Mouse (Mus musculus) lung, adult 18-20 months (tissue): ENCODE results near the gene Gpr180.
"Not testable (repeated sequence)": the region's sequence is repeated elsewhere in the genome, so short reads cannot be mapped to it uniquely, and the experiment has no call there.

ENCODE experiments used
- DNase-seq, 2 experiments: peaks; one replicate each; pipeline ENCODE4 v3.0.0; 2022; ENCODE audit warnings: mixed read lengths in 2 of 2

The Gpr180 gene

DNA sequence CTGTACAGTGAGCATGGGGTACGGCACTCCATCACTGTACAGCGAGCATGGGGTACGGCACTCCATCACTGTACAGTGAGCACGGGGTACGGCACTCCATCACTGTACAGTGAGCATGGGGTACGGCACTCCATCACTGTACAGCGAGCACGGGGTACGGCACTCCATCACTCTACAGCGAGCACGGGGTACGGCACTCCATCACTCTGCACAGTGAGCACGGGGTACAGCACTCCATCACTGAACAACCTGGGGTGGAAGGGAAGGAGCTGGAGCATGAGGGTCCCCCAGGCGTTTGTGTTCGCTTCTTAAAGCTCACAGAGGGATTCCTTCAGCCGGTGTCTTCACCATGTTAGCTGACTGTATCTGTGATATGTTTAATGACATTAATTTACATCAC is 19.1 kb downstream of the Gpr180 start:
- not testable (repeated sequence) for DNase-seq

DNA sequence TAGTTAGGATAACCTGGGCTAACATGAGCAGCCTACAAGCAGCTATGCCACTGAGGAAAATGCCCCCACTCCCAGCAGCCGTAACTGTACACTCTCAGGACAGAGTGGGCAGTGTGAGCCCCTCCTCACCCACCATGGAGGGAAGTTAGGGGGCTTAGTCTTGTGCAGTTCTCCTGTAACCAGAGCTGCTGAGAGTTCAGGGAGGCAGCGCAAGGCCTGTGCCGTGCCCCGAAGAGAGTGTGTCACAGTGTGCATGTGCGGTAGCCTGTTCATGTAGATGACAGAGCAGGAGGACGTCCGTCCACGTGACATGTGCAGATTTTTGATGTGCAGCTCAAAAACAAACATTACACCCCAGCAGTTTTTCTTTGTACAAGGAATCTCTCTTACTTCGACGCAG is 19.8 kb downstream of the Gpr180 start:
- DNase-seq = no peak

DNA sequence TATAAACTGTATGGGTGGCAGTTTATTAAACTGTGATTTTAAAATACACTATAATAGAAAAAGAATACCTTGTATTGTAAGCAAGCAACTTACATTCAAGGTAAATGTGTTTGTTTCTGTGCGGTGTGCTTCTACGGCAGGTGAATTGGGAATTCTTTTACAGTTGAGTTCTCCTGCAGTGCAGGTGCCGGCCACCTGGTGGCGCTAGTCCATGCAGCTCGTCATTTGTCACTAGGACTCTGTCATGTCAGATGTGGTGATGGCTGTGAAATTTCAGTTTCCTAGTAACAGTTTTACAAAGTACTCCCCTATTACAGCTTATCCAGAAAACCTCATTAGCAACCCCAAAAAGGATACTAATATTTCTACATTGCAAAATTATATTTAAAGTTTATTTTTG is 20.2 kb downstream of the Gpr180 start:
- peak; percentile 31 to 50 for DNase-seq

DNA sequence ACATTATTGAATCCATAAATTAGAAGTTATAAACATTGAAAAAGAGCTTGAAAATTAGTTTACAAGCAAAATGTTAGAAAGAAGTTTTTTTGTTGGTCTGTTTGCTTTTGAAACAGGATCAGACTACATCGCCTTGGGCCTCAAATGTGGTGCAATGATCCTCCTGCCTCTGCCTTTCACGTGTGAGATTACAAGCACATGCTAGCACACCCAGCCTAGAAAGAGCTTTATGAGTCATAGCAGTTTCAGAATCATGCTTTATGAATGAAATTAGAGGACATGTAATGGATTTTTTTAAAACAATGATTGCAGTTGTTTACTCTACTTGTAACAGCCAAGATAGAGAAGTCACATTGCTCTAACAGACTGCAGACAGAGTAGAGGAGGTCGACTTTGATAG is 24.8 kb downstream of the Gpr180 start:
- DNase-seq = no peak

DNA sequence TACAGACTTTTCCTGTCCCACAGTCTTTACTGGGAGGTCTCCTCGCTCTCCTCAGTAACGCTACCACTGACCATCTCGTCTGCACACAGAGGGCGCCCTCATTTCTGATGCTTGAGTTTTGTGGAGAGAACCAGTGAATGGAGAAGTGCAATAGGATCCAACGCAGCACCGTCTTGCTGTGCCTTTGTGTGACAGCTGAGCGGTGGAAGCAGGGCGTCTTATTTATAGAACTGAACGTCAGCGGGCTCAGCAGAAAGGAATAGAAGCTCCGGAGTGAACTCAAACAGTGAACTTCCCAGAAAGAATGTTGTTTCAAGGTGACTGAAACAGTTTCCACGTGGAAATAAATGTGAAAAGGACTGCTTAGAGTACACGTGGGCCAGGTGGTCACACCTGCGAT is 25.7 kb downstream of the Gpr180 start:
- no peak for DNase-seq

DNA sequence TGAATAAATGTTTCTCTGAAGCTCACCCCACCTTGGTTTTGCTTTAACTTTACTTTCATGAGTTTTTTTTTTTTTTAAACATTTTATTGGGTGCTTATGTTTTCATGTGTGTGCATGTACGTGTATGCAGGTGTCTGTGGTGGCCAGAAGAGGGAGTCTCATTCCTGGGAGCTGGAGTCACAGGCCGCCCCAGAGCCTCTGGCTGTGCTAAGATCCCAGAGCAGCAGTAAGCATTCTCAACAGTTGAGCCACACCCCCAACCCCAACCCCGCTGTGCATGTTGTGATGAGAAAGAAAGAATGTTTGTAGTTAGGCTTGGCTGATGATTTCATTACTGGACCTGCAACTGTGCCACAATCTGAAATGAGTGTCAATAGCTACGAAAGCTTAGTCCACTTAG is 31.8 kb downstream of the Gpr180 start:
- no peak for DNase-seq

DNA sequence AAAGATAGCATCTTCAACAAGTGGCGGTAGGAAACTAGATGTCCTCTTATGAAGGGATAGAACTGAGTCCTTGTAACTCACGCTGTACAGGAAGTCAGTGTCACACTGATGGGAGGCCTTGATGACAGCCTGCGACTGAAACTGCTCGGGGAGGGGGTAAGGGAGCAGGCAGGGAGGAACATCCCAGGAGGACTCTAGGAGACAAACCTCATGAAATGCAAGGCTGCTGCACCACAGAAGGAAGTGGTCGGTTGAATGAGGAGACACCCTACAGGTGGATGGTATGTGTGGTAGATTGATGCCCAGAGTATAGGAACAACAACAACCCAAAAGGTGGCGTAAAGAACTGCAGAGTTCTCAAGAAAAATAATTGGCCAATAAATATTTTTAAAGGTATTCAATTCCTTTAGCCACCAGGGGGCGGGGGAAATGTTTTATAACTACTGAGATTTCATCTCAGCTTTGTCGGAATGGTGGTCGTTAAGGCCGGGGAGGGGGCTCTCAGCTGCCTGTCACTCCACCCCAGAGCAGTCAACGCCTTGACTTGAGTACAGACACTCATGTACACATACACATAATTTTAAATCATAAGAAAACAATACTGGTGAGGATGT is 36.7 kb downstream of the Gpr180 start:
- DNase-seq = no peak

DNA sequence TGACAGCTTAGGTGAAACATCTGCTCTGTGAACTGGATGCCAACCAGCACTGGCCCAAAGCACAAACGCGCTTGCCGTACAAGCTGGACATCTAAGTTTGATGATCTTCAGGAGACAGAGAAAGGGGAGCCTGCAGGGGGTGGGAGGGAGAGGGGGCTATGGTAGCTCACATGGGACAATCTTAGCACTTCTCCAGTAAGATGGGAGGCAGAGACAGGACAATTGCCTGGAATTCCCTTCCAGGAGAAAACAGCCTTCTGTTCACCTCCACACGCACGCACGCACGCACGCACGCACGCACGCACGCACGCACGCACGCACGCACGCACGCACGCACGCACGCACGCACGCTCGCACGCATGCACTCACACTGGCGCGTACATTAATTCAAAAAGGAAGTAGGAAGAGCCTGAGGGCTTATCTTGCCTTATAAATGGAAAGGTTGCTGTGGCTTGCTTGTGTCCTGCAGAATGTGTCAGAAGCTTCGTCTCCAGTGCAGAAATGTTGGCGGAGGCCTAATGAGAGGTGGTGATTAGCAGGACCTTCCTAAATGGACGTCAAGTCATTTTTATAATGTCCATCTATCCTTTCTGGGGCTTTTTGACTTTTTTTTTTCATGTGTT is 38.2 kb downstream of the Gpr180 start:
- no peak for DNase-seq

DNA sequence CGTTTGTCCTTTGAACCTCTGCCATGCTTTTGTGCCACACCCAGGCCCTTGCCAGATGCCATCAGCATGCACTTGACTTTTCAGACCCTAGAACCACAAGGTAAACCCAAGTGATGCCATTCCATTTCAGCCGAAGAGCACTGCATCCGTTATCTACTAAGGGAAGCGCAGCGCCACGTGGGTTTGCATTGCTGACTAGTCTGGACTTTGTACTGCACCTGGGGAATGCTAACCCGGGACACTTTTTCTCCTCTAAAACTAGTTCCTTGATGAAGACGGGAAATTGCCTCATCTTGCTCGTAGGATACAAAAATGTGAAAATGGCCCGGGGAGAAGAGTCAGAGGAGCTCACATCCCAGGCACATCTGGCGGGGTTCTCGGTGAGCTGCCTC is 38.7 kb downstream of the Gpr180 start:
- no peak for DNase-seq

DNA sequence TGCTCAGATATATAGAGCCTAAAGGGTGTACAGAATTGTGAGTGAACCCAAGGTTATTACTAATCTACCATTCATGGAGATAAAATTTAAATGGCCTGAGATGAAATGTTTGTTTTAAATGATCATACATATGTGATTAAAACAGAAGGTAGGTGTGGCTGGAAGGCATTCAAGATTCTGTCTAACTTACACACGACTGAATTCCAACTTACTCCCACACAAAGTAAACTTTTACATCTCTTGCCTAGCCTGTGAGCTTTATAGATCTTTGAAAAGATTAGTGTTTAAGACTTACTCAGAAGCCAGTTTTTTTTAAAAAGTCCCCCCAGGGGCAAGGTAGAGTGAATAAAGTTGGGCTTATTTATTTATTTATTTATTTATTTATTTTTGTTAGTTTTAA is 42.3 kb downstream of the Gpr180 start:
- no peak for DNase-seq

DNA sequence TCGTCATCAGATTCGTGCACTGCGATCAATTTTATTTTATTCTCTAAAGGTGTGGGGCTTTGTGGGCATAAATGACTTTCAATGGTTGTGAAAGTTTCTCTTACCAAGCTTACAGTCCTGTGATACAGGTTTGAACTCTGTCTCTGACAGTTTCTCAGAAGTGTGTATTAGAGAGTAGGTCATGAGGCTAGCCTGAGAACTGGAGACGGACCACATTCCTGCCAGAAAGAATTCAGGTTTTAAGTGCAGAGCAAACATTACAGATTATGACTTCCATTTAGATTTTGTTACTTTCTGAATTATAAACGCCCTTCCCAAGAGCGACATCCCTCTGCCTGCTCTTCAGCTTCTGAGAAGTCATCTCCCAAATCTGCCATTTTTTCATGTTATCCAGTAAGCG is 42.7 kb downstream of the Gpr180 start:
- no peak for DNase-seq

DNA sequence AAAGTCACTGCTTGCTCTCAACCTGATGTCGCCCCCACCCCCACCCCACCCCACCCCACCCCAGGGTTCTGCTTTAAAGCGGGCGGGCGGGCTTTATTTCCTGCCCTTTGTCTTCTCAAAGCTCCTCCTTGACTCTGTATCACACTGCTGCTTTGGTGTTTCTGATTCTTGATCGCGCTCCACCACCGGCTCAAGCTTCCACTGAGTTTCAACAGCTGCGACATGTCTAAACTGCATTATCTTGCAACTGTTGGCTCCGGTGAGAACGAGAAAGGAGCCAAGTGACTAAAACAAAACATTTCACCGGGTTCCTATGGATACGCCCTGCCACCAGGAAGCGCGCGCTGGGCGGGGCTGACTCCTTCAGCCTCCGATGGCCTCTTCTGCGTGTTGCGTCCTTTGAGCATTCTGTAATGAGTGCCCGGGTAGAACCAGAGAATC is 43.2 kb downstream of the Gpr180 start:
- peak; percentile 67 to 86 for DNase-seq

DNA sequence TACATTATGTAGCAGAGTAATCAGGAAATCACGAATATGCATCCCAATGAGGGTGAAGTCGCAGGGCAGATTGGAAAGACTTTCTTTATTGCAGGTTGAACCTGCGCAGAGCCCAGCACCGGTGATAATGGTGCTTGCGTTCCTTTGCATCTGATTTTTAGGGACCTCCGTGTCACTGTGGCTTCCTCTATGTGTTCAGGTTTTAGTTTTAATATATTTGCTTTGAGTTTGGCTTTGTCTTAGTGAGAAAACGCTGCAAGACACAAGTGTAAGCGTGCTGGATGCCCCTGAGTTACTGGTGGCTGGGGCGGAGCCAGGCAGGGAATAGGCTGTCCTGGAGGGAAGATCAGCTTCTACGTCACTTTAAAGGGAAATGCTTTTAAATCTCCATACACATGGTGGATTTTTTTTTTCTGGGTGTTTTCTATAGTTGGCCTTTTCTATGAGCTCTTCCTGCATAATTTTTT is 43.8 kb downstream of the Gpr180 start:
- DNase-seq = peak; percentile 39 to 41

DNA sequence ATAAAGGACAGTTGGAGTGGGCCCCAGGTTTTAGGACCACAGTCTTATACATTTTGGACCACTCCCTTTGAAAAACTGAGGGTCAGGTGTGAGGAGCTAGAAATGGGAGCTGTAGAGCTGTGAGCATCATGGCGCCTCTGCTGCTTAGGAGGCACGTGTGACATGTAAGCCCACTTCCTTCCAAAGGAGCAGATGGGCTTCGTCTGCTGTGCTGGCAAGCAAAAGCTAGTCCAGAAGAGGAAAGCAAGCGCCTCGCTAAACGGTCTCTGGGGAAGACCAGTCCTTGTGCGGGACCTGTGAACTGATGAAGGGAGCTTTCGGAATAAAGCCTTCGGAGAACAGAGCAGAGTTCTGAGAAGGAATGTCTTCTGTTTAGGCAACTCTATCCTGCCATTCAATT is 54.5 kb downstream of the Gpr180 start:
- DNase-seq = no peak

DNA sequence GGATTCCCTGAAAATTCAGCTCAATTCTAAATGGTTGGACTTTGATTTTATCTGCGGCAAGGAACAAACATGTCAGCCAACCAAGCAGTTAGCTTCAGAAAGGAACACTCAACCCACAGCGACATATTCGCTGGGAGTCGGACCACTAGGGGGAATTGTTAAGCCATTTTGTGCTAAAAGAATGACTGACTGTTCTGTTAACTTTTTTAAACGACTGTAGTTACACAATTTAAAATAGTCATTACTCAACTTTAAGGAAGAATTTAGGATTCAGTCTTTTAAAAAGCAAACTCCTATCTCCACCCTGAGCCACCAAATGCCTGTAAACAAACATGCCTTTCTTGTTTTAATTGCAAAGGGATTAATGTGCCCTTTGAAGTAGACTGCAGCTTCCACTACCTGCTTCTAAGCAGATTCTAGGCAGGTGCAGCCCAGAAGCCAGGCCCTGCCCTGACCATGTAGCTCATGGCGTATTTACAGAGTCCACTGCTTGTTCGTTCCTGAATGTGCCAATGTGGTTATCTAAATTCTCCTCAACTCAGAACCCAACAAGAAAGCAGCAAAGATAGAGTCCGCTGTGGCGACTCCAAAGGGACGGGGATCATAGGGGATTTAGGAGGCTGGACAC is 56.2 kb downstream of the Gpr180 start:
- DNase-seq = no peak

DNA sequence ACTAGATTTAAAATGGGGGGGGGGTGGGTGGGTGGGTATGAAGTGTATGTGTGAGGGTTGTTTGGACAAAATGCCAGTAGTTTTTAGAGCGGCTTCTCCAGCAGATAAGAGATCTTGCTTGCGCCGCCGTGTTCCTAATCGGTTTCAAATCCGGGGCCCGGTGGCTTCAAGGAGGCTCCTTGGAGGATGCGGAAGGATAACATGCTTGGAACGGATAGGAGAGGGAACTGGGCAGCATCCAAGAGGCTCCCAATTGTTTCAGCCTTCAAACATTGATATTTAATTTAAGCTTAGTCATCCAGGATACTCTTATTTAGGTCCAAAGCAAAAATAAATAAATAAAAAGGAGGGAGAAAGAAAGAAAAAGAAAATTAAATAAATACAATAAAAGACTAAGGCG is 56.7 kb downstream of the Gpr180 start:
- no peak for DNase-seq

DNA sequence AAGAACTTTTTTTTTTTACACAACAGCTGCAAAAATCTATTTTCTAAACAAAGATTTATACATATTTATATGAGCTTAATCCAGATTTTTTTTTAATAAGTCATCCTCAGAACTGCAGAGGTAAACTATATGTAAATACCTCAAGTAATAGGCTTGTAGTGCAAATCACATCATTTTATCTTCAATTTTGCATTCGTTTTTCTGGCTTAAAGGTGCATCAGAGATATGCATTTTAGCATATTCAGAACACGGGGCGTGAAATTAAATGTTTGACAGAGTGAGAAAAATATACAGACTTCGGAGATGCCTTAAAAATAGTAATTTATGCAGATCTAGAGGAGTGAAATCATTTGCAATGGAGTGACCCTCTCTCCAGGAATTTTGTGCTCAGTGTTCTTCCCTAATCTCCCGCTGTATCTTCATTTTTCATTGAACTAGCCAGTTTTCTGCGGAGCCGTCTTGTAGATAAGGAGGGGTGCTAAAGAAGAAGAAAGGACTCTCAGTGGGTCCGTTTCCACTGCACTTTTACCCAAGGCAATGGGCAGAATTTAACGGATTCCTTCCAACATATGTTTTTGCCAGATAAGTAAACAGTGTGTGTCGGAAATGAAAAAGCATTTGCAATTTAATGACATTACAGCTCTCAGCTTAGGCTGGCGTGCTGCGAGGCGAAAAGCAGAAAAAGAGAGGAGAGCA is 57.4 kb downstream of the Gpr180 start:
- DNase-seq = no peak

DNA sequence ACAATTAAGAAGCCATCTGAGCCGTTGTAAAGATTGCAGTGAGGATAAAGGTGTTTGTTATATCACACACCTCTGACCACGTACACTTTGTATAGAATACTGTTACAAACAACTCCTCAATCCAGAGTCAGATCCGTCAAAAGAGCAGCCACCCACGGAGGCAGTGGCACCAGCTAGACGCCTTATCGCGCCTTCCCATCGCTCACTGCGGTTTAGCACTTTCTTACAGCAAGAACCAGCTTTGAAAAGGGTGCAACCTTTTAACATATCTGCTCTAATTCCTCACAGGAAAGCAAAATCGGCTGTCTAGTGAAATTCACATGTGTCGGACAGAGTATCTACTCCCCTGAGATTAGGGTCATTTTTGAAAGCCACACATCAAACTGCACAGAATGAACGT is 60.1 kb downstream of the Gpr180 start:
- DNase-seq = no peak

DNA sequence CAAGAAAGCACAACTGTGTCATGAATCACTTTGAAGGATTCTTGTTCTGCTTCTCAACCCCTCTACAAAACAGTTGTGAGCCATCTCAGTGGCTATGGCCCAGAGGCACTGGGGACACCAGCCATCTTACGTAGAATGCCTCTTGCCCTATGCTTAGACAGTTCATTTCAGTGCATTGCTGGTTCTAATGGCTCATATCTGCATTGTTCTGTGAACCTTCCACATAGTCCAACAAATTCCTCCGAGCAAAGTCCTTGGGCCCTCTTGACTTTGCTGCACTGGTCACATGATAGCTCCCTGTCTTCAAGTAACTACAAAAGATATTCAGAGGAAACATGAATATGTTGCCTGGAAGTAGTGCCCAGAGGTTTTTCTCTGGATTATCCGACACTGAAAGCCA is 63.8 kb downstream of the Gpr180 start:
- no peak for DNase-seq

DNA sequence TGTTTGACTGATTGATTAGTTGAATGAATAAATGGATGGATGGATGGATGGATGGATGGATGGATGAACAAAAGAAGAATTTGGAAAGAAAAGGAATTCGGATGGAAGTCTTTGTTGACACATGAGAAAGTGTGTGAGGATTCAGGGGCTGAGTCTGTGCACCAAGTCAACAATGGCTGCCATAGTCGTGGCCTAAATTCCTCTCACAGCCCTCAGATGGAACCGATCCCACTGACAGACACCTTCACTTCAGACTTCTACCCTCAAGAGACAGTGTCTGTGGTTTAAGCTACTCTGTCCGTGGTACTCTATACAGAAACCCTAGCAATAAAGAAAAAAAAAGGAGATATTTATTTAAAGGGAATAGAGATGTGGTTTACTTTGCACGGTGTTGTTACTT is 65.0 kb downstream of the Gpr180 start:
- no peak for DNase-seq

DNA sequence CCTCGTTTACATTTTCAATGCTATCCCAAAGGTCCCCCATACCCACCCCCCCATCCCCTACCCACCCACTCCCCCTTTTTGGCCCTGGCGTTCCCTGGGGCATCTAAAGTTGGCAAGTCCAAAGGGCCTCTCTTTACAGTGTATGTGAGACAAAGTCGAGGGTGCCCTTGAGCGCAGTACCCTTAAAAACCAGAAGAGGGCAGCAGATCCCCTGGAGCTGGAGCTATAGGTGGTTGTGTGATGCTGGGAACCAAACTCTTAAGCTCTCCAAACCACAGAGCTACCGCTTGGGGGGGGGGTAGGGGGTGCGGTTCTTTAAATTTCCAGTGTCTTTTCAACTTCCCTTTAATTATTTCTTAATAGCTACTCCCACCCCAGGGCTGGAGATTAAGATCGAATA is 66.1 kb downstream of the Gpr180 start:
- DNase-seq = no peak

DNA sequence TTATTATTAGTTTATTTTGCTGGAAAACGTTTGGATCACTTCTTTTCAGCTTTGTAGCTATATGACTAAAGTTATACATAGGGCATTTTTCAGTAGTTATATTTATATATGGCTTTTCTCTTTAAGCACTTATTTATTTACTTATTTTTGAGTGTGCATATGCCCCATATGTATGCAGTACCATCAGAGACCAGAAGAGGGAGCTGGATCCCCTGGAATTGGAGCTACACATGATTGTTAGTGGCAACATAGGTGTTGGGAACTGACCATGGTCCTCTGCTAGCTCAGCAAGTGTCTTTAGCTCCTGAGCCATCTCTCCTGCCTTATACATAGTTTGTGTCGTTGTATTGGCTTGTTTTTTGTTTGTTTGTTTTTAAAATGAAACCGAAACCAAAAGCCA is 70.4 kb downstream of the Gpr180 start:
- DNase-seq = no peak

DNA sequence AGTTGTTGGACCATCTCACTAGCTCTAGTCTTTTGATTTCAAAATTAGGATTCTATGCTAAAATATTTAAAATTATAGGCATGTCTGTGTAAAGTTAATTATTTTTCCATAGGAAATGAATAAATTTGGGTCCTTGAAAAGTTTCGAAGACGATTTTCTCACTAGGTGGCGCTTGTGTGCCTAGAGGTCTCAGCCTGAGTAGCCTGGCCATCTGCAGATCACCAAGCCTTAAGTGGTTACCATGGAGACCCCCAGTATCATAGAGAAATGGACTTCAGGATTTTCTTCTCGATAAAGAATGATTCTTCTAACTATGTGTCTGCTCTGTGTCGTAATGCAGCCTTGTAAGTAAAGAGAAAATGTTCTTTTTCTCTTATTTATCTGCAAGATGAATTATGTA is 72.7 kb downstream of the Gpr180 start:
- DNase-seq = no peak
